Mouse (Mus musculus): ENCODE results near the gene Vmn1r11.

Vmn1r11 gene

DNA sequence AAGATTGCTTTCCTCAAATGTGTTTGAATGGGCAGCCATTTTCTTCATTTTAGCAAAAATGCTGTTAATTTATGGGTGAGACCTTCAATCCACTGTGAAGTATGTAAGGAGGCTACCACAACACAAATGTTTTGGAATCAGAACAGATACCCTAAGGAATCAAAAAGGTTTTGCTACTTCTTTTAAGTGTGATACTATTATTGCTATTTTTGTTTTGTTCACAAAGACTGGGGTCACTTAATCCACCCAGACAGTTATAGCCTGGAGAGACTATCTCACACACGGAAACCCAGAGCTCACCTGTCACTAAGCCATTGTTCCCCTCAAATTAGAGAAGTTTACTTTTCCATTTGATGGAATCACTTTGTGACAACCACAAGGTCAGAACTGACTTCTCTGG lies at the start of gene Vmn1r11:
TSS of gene Vmn1r11 (plus strand) at position 301 of the 400 bp plus-strand sequence.
- DNase-seq (ENCODE audit: low spot score in 2 of 2), result no peak

DNA sequence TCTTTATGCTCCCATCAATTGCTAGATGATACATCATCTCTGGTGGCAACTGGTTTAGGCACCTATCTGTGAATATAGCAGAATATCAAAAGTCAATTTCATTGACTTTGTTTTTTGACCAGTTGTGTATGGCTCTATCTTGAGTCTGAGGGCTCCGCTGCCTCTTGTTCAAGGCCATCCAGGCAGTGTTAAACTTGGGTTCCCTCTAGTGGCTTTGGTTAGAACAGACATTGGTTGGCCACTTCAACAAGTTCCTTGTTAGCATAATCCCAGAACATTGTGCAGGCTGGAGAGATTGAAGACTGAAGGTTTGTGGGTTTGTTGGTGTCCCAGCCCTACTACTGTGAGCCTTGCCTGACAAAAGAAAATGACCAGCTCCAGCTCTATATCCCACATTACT lies 26.9 kb upstream of the Vmn1r11 start:
- no peak for DNase-seq (ENCODE audit: low spot score in 2 of 2)

DNA sequence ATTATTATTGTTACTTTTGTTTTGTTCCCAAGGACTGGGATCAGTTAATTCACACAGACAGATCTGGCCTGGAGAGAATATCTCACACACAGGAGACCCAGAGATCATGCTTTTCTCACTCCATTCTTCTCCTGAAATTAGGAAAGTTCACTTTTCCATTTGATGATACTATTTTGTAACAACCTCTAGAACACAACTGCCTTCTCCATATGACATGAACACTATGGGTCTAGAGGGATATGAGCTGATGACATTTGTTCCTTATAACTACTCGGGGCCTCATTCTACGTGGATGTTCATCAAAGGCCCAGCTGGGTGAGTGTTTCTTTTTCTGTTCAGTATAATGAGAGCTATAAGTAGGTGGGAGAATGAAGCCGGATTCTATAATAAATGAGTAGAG lies 24.1 kb upstream of the Vmn1r11 start, which contains the start of gene Vmn1r10:
TSS of gene Vmn1r10 (plus strand) at position 301 of the 400 bp plus-strand sequence.
- no peak for DNase-seq (ENCODE audit: low spot score in 2 of 2)

DNA sequence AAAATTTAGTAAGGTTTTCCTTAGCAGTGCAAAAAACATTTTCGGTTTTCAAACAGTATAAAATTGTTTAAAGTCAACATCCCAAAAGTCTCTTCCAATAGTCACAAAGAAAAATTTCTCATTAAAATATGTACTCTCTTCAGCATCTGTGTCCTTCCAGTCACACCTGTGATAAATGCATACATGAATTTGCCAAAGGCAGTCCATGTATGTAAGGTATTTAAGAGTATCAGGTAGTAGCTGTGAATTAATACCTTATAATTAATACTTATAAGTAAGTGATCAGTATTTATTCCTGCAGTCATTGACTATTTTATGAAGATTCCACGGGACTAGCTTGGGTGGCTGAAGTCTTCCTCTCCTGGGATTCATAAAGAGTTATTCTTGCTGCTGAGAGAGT lies 23.4 kb downstream of the Vmn1r11 start, which contains the start of gene Vmn1r12:
TSS of gene Vmn1r12 (plus strand) at position 301 of the 400 bp plus-strand sequence.
- DNase-seq (ENCODE audit: low spot score in 2 of 2), result no peak

Data from cerebellum, postnatal 4 days (tissue).